Mouse (Mus musculus): ENCODE results near the gene Gm21833.

DNA sequence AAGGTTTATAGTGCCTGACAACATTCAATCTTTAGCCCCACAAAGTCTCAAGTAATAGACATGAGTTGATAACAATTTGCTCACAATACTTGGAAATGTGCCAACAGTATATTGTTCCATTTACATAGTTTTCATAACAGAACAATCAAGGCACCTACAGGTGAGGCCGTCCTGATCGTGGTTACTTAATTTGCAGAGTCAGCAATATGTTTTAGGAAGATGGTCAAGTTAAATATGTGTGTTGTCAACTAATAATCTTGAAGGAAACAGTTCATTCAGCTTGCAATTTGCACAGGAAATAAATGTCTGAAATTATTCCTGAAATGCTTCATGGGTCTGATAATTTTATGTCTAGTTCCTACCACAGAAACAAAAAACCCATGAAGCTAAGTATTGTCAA, 27.6 kb downstream of the Gm21833 start:
- no peak for TF ChIP-seq TAL1 (IDR thresholded peaks at IDR 0.05; ENCODE audit: low read length)
- TF ChIP-seq GATA1 (IDR thresholded peaks at IDR 0.05; ENCODE audit: low read length): no peak
